Mouse (Mus musculus): ENCODE data around the gene Aldob. TPM values are rescaled to one million over a fixed set of nuclear protein-coding genes. Genes with fewer than 3 reads are reported as not detected.
"Not testable (repeated sequence)": the region's sequence is repeated elsewhere in the genome, so short reads cannot be mapped to it uniquely, and the experiment has no call there.

Aldob gene
- total RNA-seq, 2 experiments from 2014 or later: 0.62 to 1.4 TPM

- DNase-seq (ENCODE audit: low spot score): no peak
These were observed 13.6 kb downstream of the Aldob start for GRCm38 (mm10) chr4:49535675-49536294.

- DNase-seq (ENCODE audit: low spot score): no peak
These were observed 14.3 kb downstream of the Aldob start for GRCm38 (mm10) chr4:49535036-49535435.

- DNase-seq (ENCODE audit: low spot score): no peak
These were observed 26.8 kb downstream of the Aldob start for GRCm38 (mm10) chr4:49522576-49522975.

GRCm38 (mm10) chr4:49521346-49521745, 28.0 kb downstream of the Aldob start:
- DNase-seq (ENCODE audit: low spot score): no peak

DNA sequence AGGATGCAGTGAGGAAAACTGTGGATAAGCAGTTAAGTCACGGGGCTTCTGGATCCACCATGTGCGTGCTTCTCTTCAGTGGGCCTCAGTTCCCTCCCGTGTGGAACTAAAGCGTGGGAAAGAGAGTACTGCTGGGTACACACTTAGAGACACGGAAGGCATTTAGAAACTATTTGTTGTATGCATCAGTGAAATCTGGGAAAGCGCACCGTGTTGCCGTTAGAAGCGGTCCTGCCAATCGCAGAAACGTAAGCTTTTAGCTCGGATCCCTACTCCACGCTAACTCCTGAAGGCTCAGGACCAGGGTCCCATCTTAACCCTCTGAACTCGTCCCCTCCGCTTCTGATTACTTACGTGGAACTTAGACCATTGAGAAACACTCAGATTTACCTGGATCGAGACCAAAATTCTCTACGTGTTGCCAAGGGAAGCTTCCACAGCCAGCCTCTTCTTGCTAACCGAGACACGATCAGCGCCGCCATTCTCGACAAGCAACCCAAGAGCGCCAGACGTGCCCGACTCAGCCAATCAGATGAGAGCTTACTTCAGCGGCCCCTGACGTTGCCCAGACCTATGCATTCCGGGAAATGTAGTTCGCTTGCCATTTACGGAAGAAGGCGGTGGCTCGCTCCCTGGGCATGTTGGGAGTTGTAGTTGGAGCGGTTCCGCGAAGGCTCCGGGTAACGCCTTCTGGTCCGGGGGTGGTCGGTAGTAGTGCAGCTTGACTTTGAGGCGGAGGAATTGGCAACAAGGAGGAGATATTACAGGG, 28.6 kb downstream of the Aldob start, which contains the start of the genes Mrpl50 and Zfp189:
Gene Mrpl50 (minus strand): TSS at position 522 of the 769 bp plus-strand sequence.
Gene Zfp189 (plus strand): TSS at position 605 of the 769 bp plus-strand sequence.
- peak; percentile 95 for DNase-seq (ENCODE audit: low spot score)

GRCm38 (mm10) chr4:49519476-49519875, 29.9 kb downstream of the Aldob start:
- DNase-seq (ENCODE audit: low spot score): no peak

DNA sequence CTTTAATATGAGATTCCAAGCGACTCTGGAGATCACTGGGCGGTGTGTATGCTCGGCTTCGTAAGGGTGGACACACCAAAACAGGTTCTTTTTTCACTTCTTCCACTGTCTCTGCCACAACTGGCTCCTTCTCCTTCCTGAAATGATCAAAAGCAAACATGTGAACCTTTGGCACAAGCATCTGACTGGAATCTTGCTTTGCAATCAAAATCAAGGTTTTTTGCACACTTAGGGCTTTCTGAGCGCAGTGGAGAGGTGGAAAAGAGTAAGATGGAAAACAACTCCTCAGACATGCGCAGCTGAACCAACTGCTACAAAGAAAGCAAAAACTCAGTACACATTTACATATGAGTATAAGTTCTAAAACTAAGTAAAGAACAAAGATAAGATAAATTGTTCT, 34.9 kb downstream of the Aldob start:
- DNase-seq (ENCODE audit: low spot score): no peak

GRCm38 (mm10) chr4:49512636-49513035, 36.7 kb downstream of the Aldob start:
- no peak for DNase-seq (ENCODE audit: low spot score)

DNA sequence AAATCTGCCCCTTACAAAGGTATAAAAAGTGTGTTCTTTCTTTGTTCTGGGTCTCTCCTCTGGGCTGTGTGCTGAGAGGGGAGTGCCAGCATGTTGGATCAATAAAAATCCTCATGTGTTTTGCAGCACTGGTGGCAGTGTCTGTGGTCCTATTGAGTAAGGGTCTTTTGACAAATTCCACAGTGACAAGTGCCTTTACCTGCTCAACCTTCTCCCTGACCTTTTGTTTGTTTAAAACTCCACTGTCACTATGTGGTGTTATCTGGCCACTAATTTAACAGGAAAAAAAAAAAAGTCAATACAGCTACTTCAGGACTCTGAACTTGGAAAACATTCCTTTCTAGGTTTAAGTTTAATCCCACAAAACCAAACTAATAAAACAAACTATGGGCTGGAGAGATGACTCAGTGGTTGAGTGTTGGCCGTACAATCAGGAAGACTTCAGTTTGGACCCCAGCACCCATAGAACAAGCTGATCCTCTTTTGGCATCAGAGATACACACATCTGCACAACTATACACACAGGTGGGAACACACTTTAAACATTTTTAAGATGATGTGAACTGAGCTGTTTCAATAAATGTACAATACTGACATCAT, 39.0 kb downstream of the Aldob start:
- DNase-seq (ENCODE audit: low spot score): not testable (repeated sequence)

DNA sequence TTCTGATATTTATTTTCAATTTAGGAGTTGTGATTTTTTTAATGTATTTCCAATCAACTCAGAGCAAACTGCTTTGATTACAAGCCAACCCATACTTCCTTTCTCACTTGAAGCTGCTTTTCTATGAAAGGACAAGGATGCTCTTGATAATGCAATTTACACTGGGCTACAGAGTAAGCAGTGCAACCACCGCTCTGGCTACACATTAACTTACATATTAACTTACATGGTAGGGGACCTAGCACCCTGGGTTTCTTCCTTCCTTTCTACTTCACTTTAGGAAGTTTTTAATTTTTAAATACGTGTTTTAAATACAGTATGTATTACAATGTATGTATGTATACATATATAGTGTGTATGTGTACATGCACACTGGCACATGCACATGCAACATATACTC, 40.2 kb downstream of the Aldob start:
- DNase-seq (ENCODE audit: low spot score): no peak

DNA sequence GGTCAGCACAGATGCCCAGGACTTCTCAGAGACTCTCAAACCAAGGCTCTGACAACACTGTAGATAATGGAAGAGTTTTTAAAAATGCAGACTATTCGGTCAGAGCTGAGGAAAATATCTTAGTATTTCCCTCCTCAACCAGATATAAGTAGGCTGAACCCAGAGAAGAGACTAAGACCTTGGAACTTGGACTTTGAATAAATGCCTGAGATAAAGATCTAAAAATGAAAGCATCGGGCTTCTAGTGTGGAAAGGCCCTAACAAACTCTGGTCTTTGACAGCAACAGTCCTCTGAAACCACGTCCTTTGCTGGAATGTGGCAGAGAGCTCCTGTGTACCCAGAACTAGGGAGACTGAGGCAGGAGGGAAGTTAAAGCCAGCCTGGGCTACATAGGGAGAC, 43.0 kb downstream of the Aldob start, which contains the start of gene Baat:
Gene Baat (minus strand): TSS at position 172 of the 400 bp plus-strand sequence.
- DNase-seq (ENCODE audit: low spot score): no peak

DNA sequence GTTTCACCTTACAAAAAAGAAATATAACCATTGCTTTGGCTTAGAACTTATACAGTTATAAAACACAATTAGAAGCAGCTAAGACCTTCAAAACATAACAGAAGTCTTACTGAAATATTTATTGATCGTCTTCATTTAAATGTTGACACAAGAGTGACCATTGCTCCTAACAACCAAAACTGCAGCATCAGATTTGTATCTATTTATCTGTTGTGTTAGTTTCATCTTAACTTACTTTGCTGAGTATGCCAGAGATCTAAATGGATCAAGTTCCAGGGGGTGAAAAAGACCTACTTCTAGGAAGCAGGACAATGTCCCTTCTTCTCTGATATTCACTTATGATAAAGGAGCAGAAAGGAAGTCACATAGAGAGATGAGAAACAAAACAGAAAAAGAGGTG, 45.8 kb downstream of the Aldob start:
- no peak for DNase-seq (ENCODE audit: low spot score)

Other genes with a start within 250 kb of the Aldob start
- under 1 TPM in 1 of 2 experiments, not detected in 1; 0.16 TPM for gene Acnat2, start 141.4 kb downstream of the Aldob start, total RNA-seq (2021)
- gene Acnat1, start 75.6 kb downstream of the Aldob start, total RNA-seq (2021): not detected
- under 1 TPM; 0.11 to 0.21 TPM for gene Baat, start 43.0 kb downstream of the Aldob start, total RNA-seq (2021)
- 10 to 100 TPM; 29.8 to 31.2 TPM for gene Mrpl50, start 28.5 kb downstream of the Aldob start, total RNA-seq (2021)
- gene Zfp189, start 28.4 kb downstream of the Aldob start, total RNA-seq (2021): 1 to 10 TPM; 3.0 to 4.6 TPM
- 10 to 100 TPM; 26.1 to 29.1 TPM for gene Tmem246, start 48.3 kb upstream of the Aldob start, total RNA-seq (2021)
- gene Rnf20, start 82.5 kb upstream of the Aldob start, total RNA-seq (2021): 10 to 100 TPM; 25.9 to 28.0 TPM
- not detected for gene Ppp3r2, start 132.5 kb upstream of the Aldob start, total RNA-seq (2021)